Mouse (Mus musculus): ENCODE results near the gene Chrdl2.

Chrdl2 gene

DNA sequence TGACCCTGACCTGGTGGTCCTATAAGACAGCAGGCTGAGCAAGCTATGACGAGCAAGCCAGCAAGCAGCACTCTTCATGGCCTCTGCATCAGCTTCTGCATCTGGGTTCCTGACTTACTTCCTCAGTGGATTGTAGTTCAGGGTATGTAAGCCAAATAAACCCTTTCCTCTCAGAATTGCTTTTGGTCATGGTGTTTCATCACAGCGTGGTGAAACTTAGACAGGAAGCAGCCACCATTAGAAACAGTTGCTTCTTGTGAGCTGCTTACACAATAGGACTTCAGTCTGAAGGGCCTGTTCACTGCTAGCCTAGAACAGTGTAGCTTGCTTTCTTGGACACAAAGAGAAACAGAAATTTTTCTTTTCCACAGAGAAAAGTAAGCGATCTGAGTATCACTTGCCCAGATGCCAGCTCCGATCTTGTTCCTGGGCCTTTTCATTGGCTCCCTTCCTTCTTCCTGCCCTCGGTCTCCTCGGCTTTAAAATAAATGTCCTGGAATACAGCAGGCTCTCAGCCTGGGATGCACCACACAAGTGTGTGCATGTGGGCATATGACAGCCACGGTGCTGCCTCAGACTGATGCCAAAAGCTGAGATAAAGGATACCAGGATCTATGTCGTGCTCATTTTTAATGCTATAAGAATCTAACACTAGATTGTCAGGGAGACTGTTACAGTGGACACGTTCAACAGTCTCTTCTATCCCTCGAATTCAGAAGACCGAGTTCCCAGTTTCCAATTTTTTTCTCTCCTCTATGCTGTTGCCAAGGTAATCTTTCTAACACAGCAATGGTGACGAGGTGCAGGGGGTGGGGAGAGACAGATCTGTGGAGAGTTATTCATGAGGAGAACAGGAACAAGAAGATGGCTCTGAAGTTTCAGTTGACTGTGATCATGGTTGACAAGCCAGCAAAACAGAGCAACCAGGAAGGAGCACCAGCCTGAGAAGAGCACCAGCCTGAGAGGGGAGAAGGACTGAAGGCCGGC is 23.4 kb upstream of the Chrdl2 start:
- in situ Hi-C loops (cut with MseI, MboI): no loop called here

GRCm38 (mm10) chr7:99988725-99989124 is 17.2 kb upstream of the Chrdl2 start:
- in situ Hi-C loops (cut with MseI, MboI): no loop called here

DNA sequence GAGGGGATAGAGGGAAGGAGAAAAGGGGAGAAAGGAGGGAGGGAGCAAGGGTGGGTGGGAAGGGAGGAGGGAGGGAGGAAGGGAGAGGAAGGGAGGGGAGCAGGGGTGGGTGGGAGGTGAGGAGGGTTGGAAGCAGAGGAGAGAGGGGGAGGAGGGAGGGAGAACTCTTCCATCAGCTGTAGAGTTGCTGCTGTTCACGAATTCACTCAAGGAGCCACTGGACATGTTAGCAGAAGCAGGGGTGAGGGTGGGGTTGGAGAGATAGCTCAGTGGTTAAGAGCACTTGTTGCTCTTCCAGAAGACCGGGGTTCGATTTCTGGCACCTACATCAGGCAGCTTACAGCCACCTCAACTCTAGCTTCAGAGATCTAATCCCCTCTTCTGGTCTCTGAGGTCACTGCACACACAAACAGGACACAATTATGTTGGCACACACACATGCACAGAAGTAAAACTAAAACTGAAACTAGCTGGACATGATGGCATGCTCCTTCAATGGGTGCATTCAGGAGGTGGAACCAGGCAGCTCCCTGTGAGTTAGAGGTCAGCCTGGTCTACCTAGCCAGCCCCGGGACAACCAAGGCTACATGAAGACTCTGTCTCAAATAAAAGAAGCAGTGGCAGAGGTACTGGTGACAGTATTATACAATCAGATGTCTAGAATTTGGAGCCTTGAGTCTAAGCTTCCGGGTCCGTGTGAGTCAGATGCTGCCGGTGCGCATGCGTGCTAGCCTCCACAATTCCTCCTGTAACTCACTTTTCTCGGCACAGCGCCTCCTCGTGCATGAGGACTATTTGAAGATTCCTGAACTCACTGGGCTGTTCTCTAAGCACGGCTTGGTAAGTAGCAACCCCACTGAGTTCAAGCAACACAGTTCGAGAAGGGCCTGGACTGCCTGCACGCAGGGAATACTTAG is 15.9 kb upstream of the Chrdl2 start:
- in situ Hi-C loops (cut with MseI, MboI): no loop called here

DNA sequence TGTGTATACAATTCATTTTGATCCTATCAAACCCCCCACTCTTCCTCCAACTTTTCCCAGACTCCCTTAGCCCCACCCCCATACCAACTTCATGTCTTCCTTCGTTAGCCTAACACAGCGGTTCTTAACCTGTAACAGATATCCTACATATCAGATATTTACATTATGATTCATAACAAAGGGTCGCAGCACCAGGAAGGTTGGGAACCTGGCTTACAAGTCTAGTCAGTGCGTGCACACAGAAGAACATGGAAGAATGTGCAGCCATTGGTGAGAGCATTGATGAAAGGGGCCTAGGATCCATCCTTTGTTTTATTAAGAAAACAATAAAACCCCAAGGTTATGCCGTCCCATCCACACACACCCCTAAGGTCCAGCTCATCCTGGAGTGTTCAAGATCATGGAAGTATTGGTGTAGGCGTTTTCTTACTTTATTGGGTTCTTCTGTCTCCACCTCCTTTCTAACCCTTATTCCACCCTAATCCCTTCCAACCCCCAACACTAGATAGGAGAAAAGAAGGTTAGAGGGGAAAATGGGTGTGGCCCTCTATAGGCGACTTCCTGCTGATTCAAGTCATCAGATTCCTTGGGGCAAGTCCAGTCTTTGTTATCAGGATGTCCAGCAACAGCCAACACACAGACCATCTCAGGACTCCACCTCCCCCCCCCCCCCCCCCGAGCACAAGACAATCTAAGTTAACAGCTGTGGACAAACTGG is 14.8 kb upstream of the Chrdl2 start:
- in situ Hi-C loops (cut with MseI, MboI): no loop called here

DNA sequence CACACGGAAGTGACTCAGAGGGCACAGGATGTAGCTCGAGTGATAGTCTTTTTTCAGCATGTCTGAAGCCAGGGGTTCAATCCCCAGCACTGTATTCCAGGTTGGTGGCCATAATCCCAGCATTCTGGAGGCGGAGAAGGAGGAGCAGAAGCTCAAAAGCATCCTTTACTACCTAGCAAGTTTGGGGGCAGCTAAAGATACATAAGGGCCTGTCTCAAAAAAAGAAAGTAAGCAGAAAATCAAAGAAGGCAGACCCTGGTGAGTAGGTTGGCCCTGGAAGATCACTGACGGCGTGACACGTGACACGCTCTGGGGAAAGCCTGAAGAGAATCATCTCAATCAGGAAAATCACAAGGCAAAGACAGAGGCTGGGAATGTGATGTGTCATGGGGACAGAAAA is 12.8 kb upstream of the Chrdl2 start:
- in situ Hi-C loops (cut with MseI, MboI): no loop called here

DNA sequence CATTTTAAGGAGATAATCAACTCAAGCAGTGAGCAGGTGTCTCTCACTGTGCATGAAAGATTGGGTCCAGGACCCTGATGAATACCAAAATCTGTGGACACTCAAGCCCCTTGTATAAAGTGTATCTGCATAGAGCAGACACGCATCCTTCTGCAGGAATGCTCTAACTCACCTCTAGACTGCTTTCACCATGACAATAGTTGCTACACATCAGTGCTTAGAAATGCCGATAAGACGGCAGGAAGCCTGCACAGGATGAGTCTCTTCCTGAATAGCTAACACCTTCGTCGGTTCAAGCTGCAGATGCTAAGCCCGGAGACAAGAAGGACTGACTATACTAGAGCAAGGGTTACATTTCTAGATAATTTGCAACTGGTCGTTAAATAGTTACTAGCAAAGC is 10.8 kb upstream of the Chrdl2 start:
- in situ Hi-C loops (cut with MseI, MboI): no loop called here

- in situ Hi-C loops (cut with MseI, MboI): no loop called here
These were observed 7.3 kb upstream of the Chrdl2 start for GRCm38 (mm10) chr7:99998668-99999067.

DNA sequence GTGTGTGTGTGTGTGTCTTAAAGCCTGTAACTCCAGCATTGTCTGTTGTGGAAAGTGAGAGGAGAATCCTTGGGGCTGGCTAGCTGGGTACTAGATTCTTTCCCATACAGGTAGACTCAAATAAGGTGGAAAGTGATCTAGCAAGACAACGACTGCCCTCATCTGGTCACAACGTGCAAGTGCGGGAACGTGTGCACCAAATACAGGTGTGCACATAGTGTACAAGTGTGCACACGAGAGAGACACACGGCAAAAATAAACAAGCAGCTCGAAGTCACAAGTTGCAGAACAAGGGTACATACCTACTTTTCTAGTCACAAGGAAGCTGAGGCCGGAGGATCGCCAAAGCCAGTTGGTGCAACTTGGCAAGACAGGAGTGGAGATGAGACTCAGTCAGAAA is 2.2 kb upstream of the Chrdl2 start:
- in situ Hi-C loops (cut with MseI, MboI): no loop called here

DNA sequence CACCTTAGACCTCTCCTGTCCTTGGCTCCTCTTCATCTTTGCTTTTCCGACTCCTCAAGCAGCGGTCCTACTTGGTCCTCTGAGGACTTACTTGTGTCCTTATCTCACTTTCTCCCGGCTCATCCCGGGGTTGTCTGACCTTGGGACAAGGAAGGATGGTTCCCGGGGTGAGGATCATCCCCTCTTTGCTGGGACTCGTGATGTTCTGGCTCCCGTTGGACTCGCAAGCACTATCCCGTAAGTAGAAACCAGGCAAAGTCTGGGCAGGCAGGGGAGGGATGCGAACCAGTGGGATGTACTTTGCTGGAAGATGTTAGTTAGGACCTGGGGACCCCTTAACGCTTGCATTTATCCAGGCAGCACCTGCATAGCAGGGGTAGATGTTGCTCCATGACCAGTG is 439 bp downstream of the Chrdl2 start:
- in situ Hi-C loops (cut with MseI, MboI): no loop called here

DNA sequence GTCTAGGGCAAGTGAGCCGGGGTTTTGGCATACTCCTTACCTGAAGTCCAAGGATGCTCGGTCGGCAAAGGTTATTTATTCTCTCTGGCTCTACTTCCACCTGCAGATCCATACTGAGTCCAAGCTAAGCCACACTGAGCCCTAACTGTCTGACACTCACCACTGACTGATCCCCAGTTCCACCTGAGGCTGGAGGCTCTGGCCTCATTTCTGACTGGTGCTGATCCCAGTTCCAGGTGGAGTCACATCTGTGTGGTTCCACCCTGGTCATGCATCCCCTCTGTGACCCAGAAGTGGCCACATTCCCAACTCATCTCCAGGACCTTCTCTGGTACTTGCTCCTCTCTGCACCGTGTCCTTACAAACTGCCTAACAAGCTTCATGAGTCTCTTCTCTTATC is 2.8 kb downstream of the Chrdl2 start:
- in situ Hi-C loops (cut with MseI, MboI): no loop called here

DNA sequence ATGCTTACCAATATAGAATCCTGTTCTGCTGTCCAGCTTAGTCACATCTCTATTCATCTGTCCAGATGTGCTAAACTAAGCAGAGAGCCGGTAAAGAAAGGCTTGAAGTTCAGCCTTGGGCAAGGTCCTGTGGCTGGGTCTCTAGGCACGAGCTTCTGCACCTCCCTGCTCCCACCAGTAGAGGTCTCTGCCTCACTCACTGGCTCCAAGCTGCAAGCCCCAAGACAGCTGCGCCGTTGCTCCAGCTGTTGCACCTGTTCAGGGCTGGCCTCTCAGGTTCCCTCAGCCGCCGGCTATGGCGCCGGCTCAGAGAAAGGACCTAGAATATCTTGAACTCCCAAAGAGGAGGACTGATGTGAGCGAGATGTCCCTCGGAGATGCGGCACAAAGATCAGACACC is 3.7 kb downstream of the Chrdl2 start:
- in situ Hi-C loops (cut with MseI, MboI): no loop called here

DNA sequence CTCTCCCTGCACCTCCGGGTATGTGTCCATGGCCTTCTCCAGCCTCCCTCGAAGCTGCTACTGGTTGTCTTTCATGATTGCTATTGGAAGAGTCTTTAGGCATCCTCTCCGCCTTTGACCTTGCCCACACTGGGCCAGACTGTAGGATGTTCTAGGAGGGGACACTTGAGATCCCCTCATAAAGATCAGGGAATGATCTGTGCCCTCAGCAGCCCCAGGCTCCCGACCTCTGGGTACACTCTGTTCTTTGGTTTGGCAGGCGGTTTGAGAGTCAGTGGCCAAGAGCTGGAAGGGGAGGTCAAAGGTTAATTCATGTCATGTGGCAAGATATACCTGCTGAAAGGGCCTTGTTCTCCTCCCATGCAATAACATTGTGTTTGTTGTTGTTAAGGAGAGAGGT is 4.7 kb downstream of the Chrdl2 start:
- in situ Hi-C loops (cut with MseI, MboI): no loop called here

- in situ Hi-C loops (cut with MseI, MboI): no loop called here
These were observed 6.1 kb downstream of the Chrdl2 start for GRCm38 (mm10) chr7:100012085-100012484.

DNA sequence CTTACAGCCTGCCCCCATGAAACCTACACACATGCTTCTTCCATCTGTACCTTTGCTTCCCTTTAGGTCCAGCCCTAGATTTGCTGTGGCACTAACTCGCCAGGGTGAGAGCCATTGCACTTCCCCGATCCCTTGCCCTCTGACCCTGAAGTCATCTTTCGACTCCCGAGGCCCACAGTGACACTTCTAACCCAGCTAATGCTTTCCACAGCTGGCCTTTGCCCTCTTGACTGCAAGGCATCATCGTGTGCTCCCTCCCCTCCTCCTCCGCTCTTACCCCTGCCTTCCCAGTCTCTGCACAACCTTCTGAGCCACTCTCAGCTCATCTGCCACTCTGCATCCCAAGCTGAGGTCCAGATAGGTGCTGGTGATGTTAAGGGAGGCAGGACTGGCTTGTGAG is 6.5 kb downstream of the Chrdl2 start:
- in situ Hi-C loops (cut with MseI, MboI): no loop called here

DNA sequence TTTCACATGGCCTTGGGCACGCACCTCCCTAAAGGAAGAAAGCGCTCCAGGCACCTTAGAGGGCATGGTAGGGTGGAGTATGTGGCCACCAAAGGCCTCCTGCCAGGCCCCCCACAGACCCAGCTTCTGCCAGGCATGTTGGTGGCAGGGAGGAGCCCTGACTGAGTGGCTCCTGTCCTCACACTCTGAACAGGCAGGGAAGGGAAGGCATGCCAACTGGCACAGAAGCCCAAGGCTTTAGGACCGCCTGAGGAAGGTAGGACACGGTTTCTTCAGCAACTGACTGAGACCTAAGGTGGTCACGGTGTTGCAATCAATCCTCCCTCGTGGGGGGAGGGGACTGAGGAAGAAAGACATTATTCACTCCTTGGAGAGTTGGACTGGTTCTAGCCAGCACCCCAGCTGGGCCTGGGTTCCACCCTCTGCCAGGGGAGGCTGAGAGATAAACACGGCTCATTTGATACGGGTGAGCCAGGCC is 8.2 kb downstream of the Chrdl2 start:
- in situ Hi-C loops (cut with MseI, MboI): no loop called here

GRCm38 (mm10) chr7:100017056-100017455 is 11.1 kb downstream of the Chrdl2 start:
- in situ Hi-C loops (cut with MseI, MboI): no loop called here

- in situ Hi-C loops (cut with MseI, MboI): no loop called here
These were observed 21.4 kb downstream of the Chrdl2 start for GRCm38 (mm10) chr7:100027353-100027752.

DNA sequence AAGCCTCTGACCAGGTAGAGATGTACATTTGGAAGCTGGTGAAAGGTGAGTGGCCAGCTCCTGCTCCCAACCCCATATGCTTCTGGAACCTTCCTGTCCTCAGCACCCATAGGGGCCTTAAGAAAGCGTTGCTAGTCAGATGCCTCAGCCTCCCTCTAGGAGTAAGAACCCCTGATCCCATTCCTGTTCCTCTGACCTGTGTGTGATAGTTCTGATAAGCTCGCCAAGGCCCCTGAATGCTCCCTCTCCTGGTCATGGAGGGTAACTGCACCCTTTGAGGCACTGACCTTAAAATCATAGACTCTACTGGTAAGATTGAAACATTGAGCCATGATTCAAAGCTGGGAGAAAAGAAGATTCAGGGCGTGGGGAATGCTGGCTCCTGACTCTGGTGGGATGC is 23.3 kb downstream of the Chrdl2 start:
- in situ Hi-C loops (cut with MseI, MboI): no loop called here

DNA sequence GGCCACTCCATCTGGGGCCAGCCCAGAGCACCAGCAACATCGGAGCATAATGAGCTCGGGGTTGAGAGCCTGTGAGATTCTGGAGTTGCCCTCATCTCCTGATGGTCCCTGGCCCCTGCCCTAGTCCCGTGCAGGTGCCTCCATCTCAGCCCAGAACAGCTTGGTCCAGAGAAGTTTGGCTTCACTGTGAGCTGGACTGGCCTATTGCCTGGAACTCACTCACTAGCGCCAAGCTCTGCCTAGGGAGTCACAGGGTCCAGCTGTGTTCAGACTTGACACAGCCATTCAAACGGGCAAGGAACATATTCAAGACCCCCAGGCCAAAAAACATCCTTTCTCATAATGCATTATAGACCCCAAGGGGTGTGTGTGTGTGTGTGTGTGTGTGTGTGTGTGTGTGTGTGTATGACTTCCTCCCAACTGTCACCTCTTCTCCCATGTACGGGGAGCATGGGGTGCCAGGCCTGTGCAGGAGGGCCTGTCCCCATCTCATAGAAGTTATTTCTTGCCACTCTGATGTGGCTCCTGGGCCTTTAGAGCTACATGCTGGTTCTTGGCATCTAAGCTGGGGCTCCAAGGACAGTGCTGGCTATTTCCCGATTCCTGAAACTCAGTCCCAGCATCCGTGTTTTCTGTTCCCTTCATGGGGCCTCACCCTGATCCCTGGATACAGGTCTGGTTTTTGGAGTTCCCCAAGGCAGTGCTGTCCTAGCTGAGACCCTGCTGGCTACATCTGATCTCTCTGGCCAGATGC is 25.2 kb downstream of the Chrdl2 start:
- in situ Hi-C loops (cut with MseI, MboI): no loop called here

GRCm38 (mm10) chr7:100033672-100034071 is 27.7 kb downstream of the Chrdl2 start:
- in situ Hi-C loops (cut with MseI, MboI): no loop called here
